Mouse (Mus musculus) cortical plate, adult 2 months (tissue): ENCODE measurements at regions not wholly inside any gene's neighbourhood (a gene's known extent, or its start where the extent isn't known, plus 50 kb on each side); places are given as distances from the start of the nearest gene placed in this dataset.

Experiments used
- CTCF ChIP-seq: fragments of 200-500 bp; IDR thresholded peaks from 2 replicates; pipeline ENCODE4 v1.5.1; 2011; ENCODE audit warnings: mild to moderate bottlenecking, control low read depth, low read length; ENCODE audit not compliant: insufficient read depth; ENCODE audit errors: extremely low read depth
- POLR2A ChIP-seq: fragments of 200-500 bp; IDR thresholded peaks from 2 replicates; pipeline ENCODE4 v1.6.1; 2011; ENCODE audit warnings: mild to moderate bottlenecking, low read length, control low read depth; ENCODE audit not compliant: insufficient read depth; ENCODE audit errors: extremely low read depth

GRCm38 (mm10) chr13:97839617-97840308, 79.3 kb upstream of the Gm10260 start:
- TF ChIP-seq POLR2A (no peak), CTCF (no peak)
